Mouse (Mus musculus): Measurements from ENCODE around the gene Gpr137b. TPM values are rescaled to one million over a fixed set of nuclear protein-coding genes. Genes with fewer than 3 reads are reported as not detected.
"Not testable (repeated sequence)": the region's sequence is repeated elsewhere in the genome, so short reads cannot be mapped to it uniquely, and the experiment has no call there.

Gpr137b gene
- 10 to 100 TPM; 21.0 to 24.0 TPM for total RNA-seq (2021)

- peak; percentile 63 to 76 for DNase-seq
Observed at GRCm38 (mm10) chr13:13393228-13394095, at the start of gene Gpr137b. Gpr137b (minus strand) TSS chr13:13394014.

- not testable (repeated sequence) for DNase-seq
Observed at GRCm38 (mm10) chr13:13438112-13438953, 44.5 kb upstream of the Gpr137b start.

GRCm38 (mm10) chr13:13437460-13438015, 43.7 kb upstream of the Gpr137b start, which contains the start of gene Nid1:
Nid1 (plus strand) TSS chr13:13437551.
- not testable (repeated sequence) for DNase-seq

GRCm38 (mm10) chr13:13436161-13436560, 42.3 kb upstream of the Gpr137b start:
- not testable (repeated sequence) for DNase-seq

- not testable (repeated sequence) for DNase-seq
Observed at GRCm38 (mm10) chr13:13423301-13423700, 29.5 kb upstream of the Gpr137b start.

- DNase-seq, result not testable (repeated sequence)
Observed at GRCm38 (mm10) chr13:13418859-13419258, 25.0 kb upstream of the Gpr137b start.

GRCm38 (mm10) chr13:13416007-13416337, 22.2 kb upstream of the Gpr137b start:
- DNase-seq, result not testable (repeated sequence)

GRCm38 (mm10) chr13:13415120-13416006, 21.5 kb upstream of the Gpr137b start:
- peak; percentile 37 to 48 for DNase-seq

GRCm38 (mm10) chr13:13414206-13414605, 20.4 kb upstream of the Gpr137b start:
- no peak for DNase-seq

- DNase-seq, result not testable (repeated sequence)
Observed at GRCm38 (mm10) chr13:13405511-13405910, 11.7 kb upstream of the Gpr137b start.

GRCm38 (mm10) chr13:13404517-13405155, 10.8 kb upstream of the Gpr137b start:
- not testable (repeated sequence) for DNase-seq

GRCm38 (mm10) chr13:13403839-13404238, 10.0 kb upstream of the Gpr137b start:
- not testable (repeated sequence) for DNase-seq

GRCm38 (mm10) chr13:13403366-13403765, 9.6 kb upstream of the Gpr137b start:
- DNase-seq, result not testable (repeated sequence)

GRCm38 (mm10) chr13:13402818-13403217, 9.0 kb upstream of the Gpr137b start:
- not testable (repeated sequence) for DNase-seq

- DNase-seq, result not testable (repeated sequence)
Observed at GRCm38 (mm10) chr13:13400851-13401250, 7.0 kb upstream of the Gpr137b start.

- DNase-seq, result not testable (repeated sequence)
Observed at GRCm38 (mm10) chr13:13394096-13394395, 232 bp upstream of the Gpr137b start.

GRCm38 (mm10) chr13:13378168-13378859, 15.5 kb downstream of the Gpr137b start:
- DNase-seq, result not testable (repeated sequence)

- DNase-seq, result no peak
Observed at GRCm38 (mm10) chr13:13377180-13377579, 16.6 kb downstream of the Gpr137b start.

GRCm38 (mm10) chr13:13373965-13374364, 19.8 kb downstream of the Gpr137b start:
- not testable (repeated sequence) for DNase-seq

GRCm38 (mm10) chr13:13371436-13371835, 22.4 kb downstream of the Gpr137b start:
- not testable (repeated sequence) for DNase-seq

- not testable (repeated sequence) for DNase-seq
Observed at GRCm38 (mm10) chr13:13366371-13366770, 27.4 kb downstream of the Gpr137b start.
